Mouse (Mus musculus): ENCODE results near the gene Taf5. TPM values are rescaled to one million over a fixed set of nuclear protein-coding genes. Genes with fewer than 3 reads are reported as not detected.

Gene Taf5
- 6.6 and 7.7 TPM in 2 replicates for polyA plus RNA-seq (2014; fragmentation: Nextera tagmentation; extraction: Ambion mirVana)

- Histone ChIP-seq H3K9ac (ENCODE audit: low read depth, low read length) (peak within 1 kb of the TSS; percentile 91), H3K27me3 (replicated peaks; ENCODE audit: control insufficient read depth, insufficient read depth, low read length) (no peaks in the 10 kb centered on the region), H3K36me3 (ENCODE audit: control insufficient read depth, insufficient read depth, low read length) (peaks cover 18% of the 10 kb centered on the region), H3K4me1 (ENCODE audit: control insufficient read depth, insufficient read depth, low read length) (no peaks in the 10 kb centered on the region), H3K9me3 (ENCODE audit: control insufficient read depth, low read length) (no peaks in the 10 kb centered on the region), H3K27ac (replicated peaks; ENCODE audit: low read depth, low read length) (peak within 1 kb of the TSS; percentile 88), H3K4me3 (ENCODE audit: low read depth, low read length) (peak within 1 kb of the TSS; percentile 99), H3K4me2 (ENCODE audit: low read depth, low read length) (peak within 1 kb of the TSS; percentile 62)
- 12% methylated on average over 44 of the region's 49 CpGs for whole genome bisulfite sequencing
- DNase-seq (ENCODE audit: low spot score): peak; percentile 98
- ATAC-seq (ENCODE audit: low read depth): peak; percentile 83
These were observed at the start of gene Taf5 for GRCm38 (mm10) chr19:47067096-47067882. Gene Taf5, plus strand, starts transcription at chr19:47067746.

- H3K27me3 ChIP-seq (replicated peaks; ENCODE audit: control insufficient read depth, insufficient read depth, low read length): peaks cover 49% of the 10 kb centered on the region
These were observed 49.7 kb upstream of the Taf5 start for GRCm38 (mm10) chr19:47017831-47018230.

GRCm38 (mm10) chr19:47018330-47018729 lies 49.2 kb upstream of the Taf5 start:
- H3K9ac ChIP-seq (ENCODE audit: low read depth, low read length): no peak overlapping the region

More at GRCm38 (mm10) chr19:47017831-47018230, 49.7 kb upstream of the Taf5 start:
- no peak overlapping the region; the same call in 1 of the 2 replicates for H3K27ac ChIP-seq (replicated peaks; ENCODE audit: low read depth, low read length)
- peak overlapping the region; percentile 7; the same call in 1 of the 2 replicates for H3K4me2 ChIP-seq (ENCODE audit: low read depth, low read length)
- no peak overlapping the region; the same call in 1 of the 2 replicates for H3K4me3 ChIP-seq (ENCODE audit: low read depth, low read length)
- H3K36me3 ChIP-seq (ENCODE audit: control insufficient read depth, insufficient read depth, low read length): no peaks in the 10 kb centered on the region
- 8% methylated on average over 3 of the region's 3 CpGs for WGBS
- peaks cover 6% of the 10 kb centered on the region; the same call in 1 of the 2 replicates for H3K4me1 ChIP-seq (ENCODE audit: control insufficient read depth, insufficient read depth, low read length)
- no peaks in the 10 kb centered on the region for H3K9me3 ChIP-seq (ENCODE audit: control insufficient read depth, low read length)
- no peak for ATAC-seq (ENCODE audit: low read depth)
- DNase-seq (ENCODE audit: low spot score): no peak
- no peak overlapping the region for H3K9ac ChIP-seq (ENCODE audit: low read depth, low read length)

GRCm38 (mm10) chr19:47019326-47019725 lies 48.2 kb upstream of the Taf5 start:
- Histone ChIP-seq H3K27ac (replicated peaks; ENCODE audit: low read depth, low read length) (no peak overlapping the region), H3K4me1 (ENCODE audit: control insufficient read depth, insufficient read depth, low read length) (peaks cover 6% of the 10 kb centered on the region; the same call in 1 of the 2 replicates), H3K9me3 (ENCODE audit: control insufficient read depth, low read length) (no peaks in the 10 kb centered on the region), H3K27me3 (replicated peaks; ENCODE audit: control insufficient read depth, insufficient read depth, low read length) (peaks cover 34% of the 10 kb centered on the region), H3K9ac (ENCODE audit: low read depth, low read length) (no peak overlapping the region), H3K4me3 (ENCODE audit: low read depth, low read length) (no peak overlapping the region), H3K36me3 (ENCODE audit: control insufficient read depth, insufficient read depth, low read length) (no peaks in the 10 kb centered on the region), H3K4me2 (ENCODE audit: low read depth, low read length) (no peak overlapping the region)
- DNase-seq (ENCODE audit: low spot score): peak; percentile 31
- WGBS: 21% methylated on average over 6 of the region's 6 CpGs
- peak; percentile 42; the same call in 1 of the 2 replicates for ATAC-seq (ENCODE audit: low read depth)

More at GRCm38 (mm10) chr19:47018330-47018729, 49.2 kb upstream of the Taf5 start:
- DNase-seq (ENCODE audit: low spot score): no peak
- peak overlapping the region; percentile 7; the same call in 1 of the 2 replicates for H3K4me2 ChIP-seq (ENCODE audit: low read depth, low read length)
- H3K36me3 ChIP-seq (ENCODE audit: control insufficient read depth, insufficient read depth, low read length): no peaks in the 10 kb centered on the region
- H3K4me1 ChIP-seq (ENCODE audit: control insufficient read depth, insufficient read depth, low read length): peaks cover 6% of the 10 kb centered on the region; the same call in 1 of the 2 replicates
- H3K27me3 ChIP-seq (replicated peaks; ENCODE audit: control insufficient read depth, insufficient read depth, low read length): peaks cover 44% of the 10 kb centered on the region
- WGBS: 21% methylated on average over 2 of the region's 2 CpGs
- H3K27ac ChIP-seq (replicated peaks; ENCODE audit: low read depth, low read length): no peak overlapping the region
- H3K9me3 ChIP-seq (ENCODE audit: control insufficient read depth, low read length): no peaks in the 10 kb centered on the region
- no peak overlapping the region for H3K4me3 ChIP-seq (ENCODE audit: low read depth, low read length)
- ATAC-seq (ENCODE audit: low read depth): no peak

- no peak for DNase-seq (ENCODE audit: low spot score)
- 0 out of 2 replicates have a peak, but pooled peaks have one; percentile 22 for ATAC-seq (ENCODE audit: low read depth)
- Histone ChIP-seq H3K27ac (replicated peaks; ENCODE audit: low read depth, low read length) (no peak overlapping the region), H3K27me3 (replicated peaks; ENCODE audit: control insufficient read depth, insufficient read depth, low read length) (peaks cover 8% of the 10 kb centered on the region), H3K4me3 (ENCODE audit: low read depth, low read length) (no peak overlapping the region), H3K4me2 (ENCODE audit: low read depth, low read length) (no peak overlapping the region), H3K9me3 (ENCODE audit: control insufficient read depth, low read length) (no peaks in the 10 kb centered on the region), H3K9ac (ENCODE audit: low read depth, low read length) (no peak overlapping the region), H3K36me3 (ENCODE audit: control insufficient read depth, insufficient read depth, low read length) (no peaks in the 10 kb centered on the region), H3K4me1 (ENCODE audit: control insufficient read depth, insufficient read depth, low read length) (no peaks in the 10 kb centered on the region)
- 91% methylated on average over 4 of the region's 4 CpGs for WGBS
These were observed 44.8 kb upstream of the Taf5 start for GRCm38 (mm10) chr19:47022709-47023108.

DNA sequence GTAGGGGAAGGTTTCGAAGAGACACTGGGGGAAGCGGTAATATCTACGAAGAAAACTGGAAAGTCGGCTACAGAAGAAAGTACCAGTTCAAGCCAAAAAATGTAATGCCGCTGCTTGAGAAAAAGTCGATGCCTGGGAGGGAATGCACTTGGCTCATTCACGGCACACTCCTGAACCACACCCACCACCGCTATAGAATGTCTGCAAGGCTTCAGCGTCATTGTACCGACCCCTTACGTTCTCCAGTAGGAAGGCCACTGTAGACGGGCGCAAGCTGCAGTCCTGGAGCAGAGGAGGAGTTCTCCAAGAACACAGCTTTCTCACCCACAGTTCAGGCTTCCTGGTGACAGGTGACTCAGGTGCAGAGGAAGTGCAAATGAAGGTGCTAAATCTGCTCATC lies 44.0 kb upstream of the Taf5 start:
- H3K36me3 ChIP-seq (ENCODE audit: control insufficient read depth, insufficient read depth, low read length): no peaks in the 10 kb centered on the region
- WGBS: 85% methylated on average over 13 of the region's 13 CpGs

GRCm38 (mm10) chr19:47024954-47025353 lies 42.6 kb upstream of the Taf5 start:
- Histone ChIP-seq H3K4me2 (ENCODE audit: low read depth, low read length) (no peak overlapping the region), H3K4me3 (ENCODE audit: low read depth, low read length) (no peak overlapping the region), H3K9me3 (ENCODE audit: control insufficient read depth, low read length) (no peaks in the 10 kb centered on the region), H3K36me3 (ENCODE audit: control insufficient read depth, insufficient read depth, low read length) (no peaks in the 10 kb centered on the region), H3K4me1 (ENCODE audit: control insufficient read depth, insufficient read depth, low read length) (no peaks in the 10 kb centered on the region), H3K27ac (replicated peaks; ENCODE audit: low read depth, low read length) (no peak overlapping the region), H3K9ac (ENCODE audit: low read depth, low read length) (no peak overlapping the region), H3K27me3 (replicated peaks; ENCODE audit: control insufficient read depth, insufficient read depth, low read length) (no peaks in the 10 kb centered on the region)
- WGBS: 77% methylated on average over 10 of the region's 10 CpGs
- DNase-seq (ENCODE audit: low spot score): no peak
- no peak for ATAC-seq (ENCODE audit: low read depth)

More for the DNA sequence above, 44.0 kb upstream of the Taf5 start:
- DNase-seq (ENCODE audit: low spot score) (no peak), ATAC-seq (ENCODE audit: low read depth) (no peak)
- Histone ChIP-seq H3K9me3 (ENCODE audit: control insufficient read depth, low read length) (no peaks in the 10 kb centered on the region), H3K4me3 (ENCODE audit: low read depth, low read length) (no peak overlapping the region), H3K4me2 (ENCODE audit: low read depth, low read length) (no peak overlapping the region), H3K27ac (replicated peaks; ENCODE audit: low read depth, low read length) (no peak overlapping the region), H3K27me3 (replicated peaks; ENCODE audit: control insufficient read depth, insufficient read depth, low read length) (peaks cover under 1% of the 10 kb centered on the region; the same call in 1 of the 2 replicates), H3K9ac (ENCODE audit: low read depth, low read length) (no peak overlapping the region), H3K4me1 (ENCODE audit: control insufficient read depth, insufficient read depth, low read length) (no peaks in the 10 kb centered on the region)

DNA sequence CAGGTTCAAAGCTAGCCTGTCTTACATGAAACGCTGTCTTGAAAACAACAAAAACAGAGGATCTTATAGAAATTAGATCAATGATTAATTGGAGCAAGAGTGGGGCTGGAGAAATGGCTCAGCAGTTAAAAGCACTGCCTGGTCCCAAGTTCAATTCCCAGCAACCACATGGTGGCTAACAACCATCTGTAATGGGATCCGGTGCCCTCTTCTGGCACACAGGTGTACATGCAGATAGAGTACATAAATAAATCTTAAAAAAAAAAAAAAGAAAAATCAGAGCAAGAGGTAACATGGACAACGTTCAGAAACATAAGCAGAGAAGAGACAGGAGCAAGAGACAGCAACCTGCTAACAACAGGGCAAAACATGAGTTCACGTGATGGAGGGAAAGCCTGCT lies 41.0 kb upstream of the Taf5 start:
- Histone ChIP-seq H3K27me3 (replicated peaks; ENCODE audit: control insufficient read depth, insufficient read depth, low read length) (no peaks in the 10 kb centered on the region), H3K4me3 (ENCODE audit: low read depth, low read length) (no peak overlapping the region), H3K9ac (ENCODE audit: low read depth, low read length) (no peak overlapping the region), H3K27ac (replicated peaks; ENCODE audit: low read depth, low read length) (no peak overlapping the region), H3K36me3 (ENCODE audit: control insufficient read depth, insufficient read depth, low read length) (no peaks in the 10 kb centered on the region), H3K9me3 (ENCODE audit: control insufficient read depth, low read length) (no peaks in the 10 kb centered on the region), H3K4me2 (ENCODE audit: low read depth, low read length) (no peak overlapping the region), H3K4me1 (ENCODE audit: control insufficient read depth, insufficient read depth, low read length) (no peaks in the 10 kb centered on the region)
- 91% methylated on average over 4 of the region's 4 CpGs for WGBS
- ATAC-seq (ENCODE audit: low read depth): no peak
- DNase-seq (ENCODE audit: low spot score): no peak
